Mouse (Mus musculus): ENCODE results near the gene Rps9. TPM values are rescaled to one million over a fixed set of nuclear protein-coding genes. Genes with fewer than 3 reads are reported as not detected.

The Rps9 gene
- polyA plus RNA-seq (2014; fragmentation: Illumina TruSeq; extraction: RNeasy Lipid Tissue Mini Kit (QIAGEN cat#74804); ENCODE audit: low read depth, low replicate concordance) = 1,770 TPM

DNA sequence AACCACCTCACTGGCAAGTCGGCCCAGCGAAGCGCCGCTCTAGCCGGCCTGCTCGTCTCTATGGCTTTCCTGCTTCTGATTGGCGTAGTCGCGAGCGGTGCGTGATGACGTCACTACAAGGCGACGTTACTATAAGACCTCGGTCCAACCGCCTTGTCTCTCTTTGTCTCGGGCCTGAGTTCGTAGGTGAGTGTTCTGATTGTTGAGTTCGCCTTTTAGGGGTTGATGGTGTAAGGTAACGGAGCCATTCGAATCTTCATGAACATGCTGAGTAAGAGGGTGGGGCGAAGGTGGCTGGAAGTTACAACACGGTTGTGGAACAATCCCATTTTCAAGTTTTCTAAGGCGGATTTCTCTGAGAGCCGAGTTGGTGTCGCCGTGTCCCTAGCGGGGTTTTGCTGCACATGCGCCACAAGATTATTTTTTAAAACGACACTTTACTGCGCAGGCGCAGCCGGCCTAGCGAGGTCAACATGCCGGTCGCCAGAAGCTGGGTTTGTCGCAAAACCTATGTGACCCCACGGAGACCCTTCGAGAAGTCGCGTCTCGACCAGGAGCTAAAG is at the start of gene Rps9:
Rps9 (plus strand) TSS at position 115 of the 563 bp plus-strand sequence.

DNA sequence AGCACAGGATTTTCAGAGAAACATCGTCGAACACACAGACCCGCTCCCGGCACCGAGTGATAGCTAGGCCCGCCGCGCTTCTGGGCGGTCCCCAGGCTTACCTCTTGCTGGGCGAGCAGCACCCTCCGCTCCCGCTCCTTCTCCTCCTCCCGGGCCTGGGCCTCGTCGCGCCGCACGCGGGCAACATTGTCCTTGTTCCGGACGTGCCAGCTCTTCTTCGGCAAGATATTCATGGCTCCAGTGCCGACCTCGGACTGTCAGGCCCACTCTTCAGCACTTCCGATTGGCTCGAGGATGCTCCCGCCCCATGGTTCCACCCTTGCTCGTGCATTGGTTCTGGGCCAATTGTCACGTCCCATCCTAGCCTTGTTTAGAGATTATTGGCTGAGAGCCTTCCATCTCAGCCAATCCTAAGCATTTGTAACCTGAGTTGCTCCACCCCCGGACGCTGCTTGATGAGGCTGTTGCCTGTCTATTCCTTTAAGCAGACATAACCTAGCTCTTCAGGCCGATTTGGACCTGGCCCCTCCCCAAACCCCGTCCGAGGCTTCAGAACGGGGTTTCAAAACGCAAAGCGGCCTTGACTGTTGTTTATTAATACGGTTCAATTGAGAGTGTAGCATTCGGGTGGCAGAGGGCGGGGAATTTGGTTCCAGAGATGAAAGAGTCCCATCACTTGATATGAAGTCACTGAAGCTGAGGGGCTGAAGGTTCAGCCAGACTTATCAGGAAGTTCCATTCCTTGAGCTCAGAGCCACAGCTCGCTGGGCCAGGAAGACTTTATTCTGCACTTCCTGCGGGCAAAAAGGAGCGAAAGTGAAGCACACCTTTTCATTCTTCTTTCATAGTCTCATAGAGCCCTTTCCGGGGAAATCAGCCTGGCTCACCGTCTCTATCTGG is 38.3 kb upstream of the Rps9 start, which contains the start of gene Leng1:
Leng1 (minus strand) TSS at position 626 of the 900 bp plus-strand sequence.

GRCm38 (mm10) chr7:3677342-3677741 is 26.5 kb upstream of the Rps9 start, which contains the start of gene Tmc4:
Gene Tmc4, minus strand, starts transcription at chr7:3677553.

DNA sequence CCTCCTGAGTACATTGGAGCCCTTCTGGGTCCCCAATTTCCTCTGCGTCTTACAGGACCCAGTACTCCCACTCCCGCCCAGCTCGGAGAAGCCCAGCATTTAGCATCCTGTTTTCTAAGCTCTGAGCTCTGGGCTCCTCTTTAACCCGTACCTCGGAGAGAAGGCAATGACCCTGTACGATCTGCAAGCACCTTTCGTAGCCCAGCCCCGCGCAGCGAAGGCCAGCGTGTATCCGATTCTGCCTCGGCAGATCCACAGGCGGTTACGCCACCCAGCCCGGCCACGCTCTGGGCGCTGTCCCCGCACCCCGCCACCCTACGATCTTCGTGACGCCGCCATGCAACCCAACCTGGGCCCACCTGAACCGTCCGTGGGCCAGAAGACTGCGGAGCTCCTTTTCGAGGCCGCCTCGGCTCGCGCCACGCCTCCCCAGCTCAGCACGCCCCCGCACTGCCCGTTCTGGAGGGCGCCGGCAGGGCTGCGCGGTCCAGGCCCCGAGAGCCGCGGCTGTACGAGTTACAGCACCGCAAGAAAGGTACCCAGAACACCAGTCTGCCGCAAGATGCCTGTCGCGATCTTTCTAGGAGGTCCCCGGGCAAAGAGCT is 11.3 kb upstream of the Rps9 start, which contains the start of gene Tsen34:
Tsen34 (plus strand) TSS at position 482 of the 605 bp plus-strand sequence.

DNA sequence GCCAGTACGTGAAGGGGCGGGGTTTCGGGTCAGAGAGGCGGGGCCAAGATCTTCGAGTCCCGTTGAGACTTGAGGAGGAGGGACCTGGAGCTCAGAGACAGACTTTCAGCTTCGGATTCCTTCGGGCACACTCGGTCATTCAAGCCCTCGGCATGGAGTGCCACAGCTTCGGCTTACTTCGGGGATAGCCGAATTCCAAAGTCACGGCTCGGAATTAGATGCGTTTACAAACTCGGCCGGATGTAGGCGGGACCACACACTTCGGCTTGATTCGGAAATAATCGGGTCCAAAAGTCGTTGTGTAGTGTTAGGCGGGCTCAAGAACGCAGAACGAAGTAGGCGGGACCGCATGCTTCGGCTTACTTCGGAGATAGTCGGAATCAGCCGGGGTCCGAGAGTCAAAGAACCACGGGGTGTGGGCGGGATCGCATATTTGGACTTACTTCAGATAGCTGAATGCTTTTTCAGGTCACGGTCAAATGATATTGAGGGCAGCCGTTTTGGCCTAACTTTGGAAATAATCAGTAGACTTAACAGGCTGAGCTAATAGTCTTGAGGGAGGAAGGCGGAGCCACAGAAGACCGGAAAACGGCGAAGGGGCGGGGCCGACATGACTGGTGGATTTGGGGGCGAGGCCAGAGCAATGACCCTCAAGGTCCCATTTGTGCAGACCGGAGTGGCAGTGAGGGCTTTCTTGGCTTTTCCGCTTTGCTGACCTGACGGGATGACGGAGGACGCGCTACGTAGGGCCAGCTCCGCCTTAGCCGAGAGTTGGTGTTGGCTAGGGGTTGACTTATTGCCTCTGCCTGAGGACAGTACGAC is 10.6 kb upstream of the Rps9 start, which contains the start of gene Mboat7:
Mboat7 (minus strand) TSS at position 537 of the 822 bp plus-strand sequence.

GRCm38 (mm10) chr7:3720268-3720667 is 16.5 kb downstream of the Rps9 start, which contains the start of gene Pirb:
Gene Pirb, minus strand, starts transcription at chr7:3720391.

Other genes with a start within 250 kb of the Rps9 start
- gene Tarm1, start 201.4 kb upstream of the Rps9 start, polyA plus RNA-seq (2014; fragmentation: Illumina TruSeq; extraction: RNeasy Lipid Tissue Mini Kit (QIAGEN cat#74804); ENCODE audit: low read depth, low replicate concordance) = 0.21 TPM
- not detected for gene Oscar, start 87.8 kb upstream of the Rps9 start, polyA plus RNA-seq (2014; fragmentation: Illumina TruSeq; extraction: RNeasy Lipid Tissue Mini Kit (QIAGEN cat#74804); ENCODE audit: low read depth, low replicate concordance)
- gene Ndufa3, start 86.6 kb upstream of the Rps9 start, polyA plus RNA-seq (2014; fragmentation: Illumina TruSeq; extraction: RNeasy Lipid Tissue Mini Kit (QIAGEN cat#74804); ENCODE audit: low read depth, low replicate concordance) = 354 TPM
- gene Tfpt, start 74.1 kb upstream of the Rps9 start, polyA plus RNA-seq (2014; fragmentation: Illumina TruSeq; extraction: RNeasy Lipid Tissue Mini Kit (QIAGEN cat#74804); ENCODE audit: low read depth, low replicate concordance) = 19.6 TPM
- 35.7 TPM for gene Prpf31, start 74.0 kb upstream of the Rps9 start, polyA plus RNA-seq (2014; fragmentation: Illumina TruSeq; extraction: RNeasy Lipid Tissue Mini Kit (QIAGEN cat#74804); ENCODE audit: low read depth, low replicate concordance)
- 38.7 TPM for gene Cnot3, start 58.7 kb upstream of the Rps9 start, polyA plus RNA-seq (2014; fragmentation: Illumina TruSeq; extraction: RNeasy Lipid Tissue Mini Kit (QIAGEN cat#74804); ENCODE audit: low read depth, low replicate concordance)
- 11.7 TPM for gene Leng1, start 38.2 kb upstream of the Rps9 start, polyA plus RNA-seq (2014; fragmentation: Illumina TruSeq; extraction: RNeasy Lipid Tissue Mini Kit (QIAGEN cat#74804); ENCODE audit: low read depth, low replicate concordance)
- 78.8 TPM for gene Tmc4, start 26.4 kb upstream of the Rps9 start, polyA plus RNA-seq (2014; fragmentation: Illumina TruSeq; extraction: RNeasy Lipid Tissue Mini Kit (QIAGEN cat#74804); ENCODE audit: low read depth, low replicate concordance)
- gene Tsen34, start 11.1 kb upstream of the Rps9 start, polyA plus RNA-seq (2014; fragmentation: Illumina TruSeq; extraction: RNeasy Lipid Tissue Mini Kit (QIAGEN cat#74804); ENCODE audit: low read depth, low replicate concordance) = 63.6 TPM
- gene Mboat7, start 10.5 kb upstream of the Rps9 start, polyA plus RNA-seq (2014; fragmentation: Illumina TruSeq; extraction: RNeasy Lipid Tissue Mini Kit (QIAGEN cat#74804); ENCODE audit: low read depth, low replicate concordance) = 43.0 TPM
- 11.8 TPM for gene Pirb, start 16.4 kb downstream of the Rps9 start, polyA plus RNA-seq (2014; fragmentation: Illumina TruSeq; extraction: RNeasy Lipid Tissue Mini Kit (QIAGEN cat#74804); ENCODE audit: low read depth, low replicate concordance)
- gene Gm15448, start 121.7 kb downstream of the Rps9 start, polyA plus RNA-seq (2014; fragmentation: Illumina TruSeq; extraction: RNeasy Lipid Tissue Mini Kit (QIAGEN cat#74804); ENCODE audit: low read depth, low replicate concordance) = 0.19 TPM
- gene Pira2, start 141.1 kb downstream of the Rps9 start, polyA plus RNA-seq (2014; fragmentation: Illumina TruSeq; extraction: RNeasy Lipid Tissue Mini Kit (QIAGEN cat#74804); ENCODE audit: low read depth, low replicate concordance) = 1.2 TPM
- gene Gm14548, start 194.1 kb downstream of the Rps9 start, polyA plus RNA-seq (2014; fragmentation: Illumina TruSeq; extraction: RNeasy Lipid Tissue Mini Kit (QIAGEN cat#74804); ENCODE audit: low read depth, low replicate concordance) = 1.1 TPM
- gene Lilra6, start 211.5 kb downstream of the Rps9 start, polyA plus RNA-seq (2014; fragmentation: Illumina TruSeq; extraction: RNeasy Lipid Tissue Mini Kit (QIAGEN cat#74804); ENCODE audit: low read depth, low replicate concordance) = 1.6 TPM

Data from adipose tissue, adult 10 weeks (tissue).